19 mouse cellular contexts compared by ENCODE assay signal in genomic region chr15:63319666-63320065, GRCm38 (mm10).
DNase-seq lines count a peak whose midpoint lies in the region; ATAC-seq and TF ChIP-seq lines count a peak whose summit lies in the region.
"Had no signal": no experiment of that assay in that cellular context is flagged by ENCODE, and none has a peak within 500 bp of the region (broad histone marks: within the 10 kb centered on the region; RNA-seq: fewer than 3 reads in every experiment).

No protein-coding gene starts in this region.

- WGBS in hindbrain, postnatal 0 days: 42% methylated on average over 1 of the region's 1 CpGs
- 73% methylated on average over 1 of the region's 1 CpGs for WGBS in hindbrain, embryonic 10.5 days

- TF ChIP-seq CTCF in hindbrain, postnatal 0 days (IDR thresholded peaks at IDR 0.05; ENCODE audit: low read depth): no peak

- ATAC-seq in hindbrain, postnatal 0 days: no peak
- ATAC-seq: inflammation-experienced regulatory T-cells, adult 6 months; intestine, postnatal 0 days had no signal

- no peaks in the 10 kb centered on the region for H3K9me3 ChIP-seq in hindbrain, postnatal 0 days (ENCODE audit: low read length)
- H3K9me3 ChIP-seq in hindbrain, embryonic 10.5 days: no peaks in the 10 kb centered on the region
- H3K9me3 ChIP-seq: embryonic facial prominence, embryonic 15.5 days; heart, embryonic 12.5 days; hindbrain, embryonic 15.5 days had no signal

- H3K4me3 ChIP-seq in hindbrain, postnatal 0 days (ENCODE audit: low read length): no peak overlapping the region
- H3K4me3 ChIP-seq in hindbrain, embryonic 10.5 days: no peak overlapping the region
- H3K4me3 ChIP-seq: embryonic facial prominence, embryonic 15.5 days; erythroblast, embryonic 14.5 days; gastrocnemius, adult 2 months; heart, embryonic 12.5 days; hindbrain, embryonic 15.5 days had no signal

- H3K36me3 ChIP-seq in hindbrain, postnatal 0 days (ENCODE audit: insufficient read depth, low read length): no peaks in the 10 kb centered on the region
- no peaks in the 10 kb centered on the region for H3K36me3 ChIP-seq in hindbrain, embryonic 10.5 days
- H3K36me3 ChIP-seq: embryonic facial prominence, embryonic 15.5 days; heart, embryonic 12.5 days; hindbrain, embryonic 15.5 days had no signal

- no peak overlapping the region for H3K4me2 ChIP-seq in hindbrain, postnatal 0 days (ENCODE audit: low read depth, low read length)
- H3K4me2 ChIP-seq: embryonic facial prominence, embryonic 15.5 days; heart, embryonic 12.5 days; hindbrain, embryonic 15.5 days had no signal

- no peaks in the 10 kb centered on the region for H3K27me3 ChIP-seq in hindbrain, postnatal 0 days (ENCODE audit: insufficient read depth, low read length)
- no peaks in the 10 kb centered on the region for H3K27me3 ChIP-seq in hindbrain, embryonic 10.5 days (ENCODE audit: insufficient read depth, poor library complexity, severe bottlenecking)
- H3K27me3 ChIP-seq: CH12.LX; embryonic facial prominence, embryonic 15.5 days; heart, embryonic 12.5 days; hindbrain, embryonic 15.5 days had no signal

- H3K27ac ChIP-seq in hindbrain, postnatal 0 days: no peak overlapping the region
- H3K27ac ChIP-seq in hindbrain, embryonic 10.5 days: no peak overlapping the region
- H3K27ac ChIP-seq: embryonic facial prominence, embryonic 15.5 days; gastrocnemius, adult 2 months; hindbrain, embryonic 15.5 days had no signal

- DNase-seq in cerebellum, postnatal 14 days: peak; percentile 16 to 29
- DNase-seq in cerebellum, adult 11 months: no peak
- peak; percentile 38 for DNase-seq in hindbrain, postnatal 0 days (ENCODE audit: low spot score)
- no peak for DNase-seq in hindbrain, embryonic 10.5 days (ENCODE audit: low spot score)
- peak; percentile 31 for DNase-seq in 3T3-L1 (ENCODE audit: low read depth, low spot score)
- peak; percentile 3 for DNase-seq in brain, adult 2 months (ENCODE audit: low read depth, low spot score)
- no peak for DNase-seq in thymus, postnatal 25 days
- DNase-seq: adrenal gland, adult 8-10 months; cerebellum, adult 8-10 months; cerebellum, postnatal 36 days; gastrocnemius, adult 2 months; gastrocnemius, postnatal 25 days had no signal

- no peak overlapping the region for H3K9ac ChIP-seq in hindbrain, postnatal 0 days (replicated peaks; ENCODE audit: low read length)
- H3K9ac ChIP-seq: embryonic facial prominence, embryonic 15.5 days; heart, embryonic 12.5 days; hindbrain, embryonic 15.5 days had no signal

- H3K4me1 ChIP-seq in hindbrain, postnatal 0 days (ENCODE audit: insufficient read depth, low read length): no peaks in the 10 kb centered on the region
- no peaks in the 10 kb centered on the region for H3K4me1 ChIP-seq in hindbrain, embryonic 10.5 days (replicated peaks)
- H3K4me1 ChIP-seq: embryonic facial prominence, embryonic 15.5 days; heart, embryonic 12.5 days; hindbrain, embryonic 15.5 days had no signal

Comparison
In these comparisons a context has a peak if more than half of its experiments do, and no peak if none do; other contexts are left out.
1. DNase-seq: peak in cerebellum, postnatal 14 days (2 of 2), hindbrain, postnatal 0 days (single experiment), 3T3-L1 (single experiment) and brain, adult 2 months (single experiment); none in cerebellum, adult 11 months (single experiment), hindbrain, embryonic 10.5 days (single experiment) and thymus, postnatal 25 days (single experiment).